Mouse (Mus musculus) stomach, embryonic 16.5 days (tissue): ENCODE data around the gene Cep350. TPM values are rescaled to one million over a fixed set of nuclear protein-coding genes. Genes with fewer than 3 reads are reported as not detected.

Experiments
- ATAC-seq: fragments of 200-750 bp; cut with Nextera tagmentation; 2 replicates; pipeline ENCODE4 v1.8.0; 2017; ENCODE audit warnings: moderate number of reproducible peaks, moderate TSS enrichment; ENCODE audit not compliant: insufficient read depth, low FRiP score
- H3K27ac ChIP-seq: fragments of 300-500 bp; sonication (generic); 2 replicates; pipeline ENCODE4 v1.5.1; 2014; ENCODE audit warnings: low read length
- H3K27me3 ChIP-seq: fragments of 300-500 bp; sonication (generic); 2 replicates; pipeline ENCODE4 v1.6.1; 2014; ENCODE audit warnings: low read length, control low read depth, mixed read lengths; ENCODE audit not compliant: control insufficient read depth, insufficient read depth
- H3K36me3 ChIP-seq: fragments of 300-500 bp; sonication (generic); 2 replicates; pipeline ENCODE4 v1.6.1; 2014; ENCODE audit warnings: low read length; ENCODE audit not compliant: control insufficient read depth, insufficient read depth
- H3K4me1 ChIP-seq: fragments of 300-500 bp; sonication (generic); 2 replicates; pipeline ENCODE4 v1.6.1; 2014; ENCODE audit warnings: low read length, control low read depth, mixed read lengths; ENCODE audit not compliant: control insufficient read depth, insufficient read depth
- H3K4me2 ChIP-seq: fragments of 300-500 bp; sonication (generic); 2 replicates; pipeline ENCODE4 v1.6.1; 2014; ENCODE audit warnings: low read depth, low read length, mixed read lengths
- H3K4me3 ChIP-seq: fragments of 300-500 bp; sonication (generic); replicated peaks from 2 replicates; pipeline ENCODE4 v1.5.1; 2014; ENCODE audit warnings: mild to moderate bottlenecking, low read length
- H3K9ac ChIP-seq: fragments of 300-500 bp; sonication (generic); 2 replicates; pipeline ENCODE4 v1.6.1; 2014; ENCODE audit warnings: low read length
- H3K9me3 ChIP-seq: fragments of 300-500 bp; sonication (generic); replicated peaks from 2 replicates; pipeline ENCODE4 v1.6.1; 2016; ENCODE audit warnings: low read length, control low read depth; ENCODE audit not compliant: control insufficient read depth
- WGBS: fragments of 180-500 bp; shearing (Covaris S2); extraction: QIAGEN DNeasy Blood & Tissue Kit; methylation state at CpG from one replicate; pipeline ENCODE4 v1.1.7; 2014; 5-methylcytosine and 5-hydroxymethylcytosine counted together
- polyA plus RNA-seq: library from polyadenylated mRNA; unstranded; fragments of >200 nt; fragmentation: Nextera tagmentation; extraction: Ambion mirVana; gene quantifications from 2 replicates; pipeline ENCODE4 v1.2.1, GENCODE M21; 2015

Gene Cep350
- polyA plus RNA-seq, 1 experiment from 2014 or later = 6.4 TPM

- Histone ChIP-seq H3K9ac (no peak overlapping the region), H3K36me3 (peaks cover 8% of the 10 kb centered on the region; the same call in 1 of the 2 replicates), H3K27me3 (no peaks in the 10 kb centered on the region), H3K4me3 (no peak overlapping the region), H3K9me3 (no peaks in the 10 kb centered on the region), H3K27ac (no peak overlapping the region), H3K4me1 (peaks cover 10% of the 10 kb centered on the region), H3K4me2 (no peak overlapping the region)
- 82% methylated on average over 9 of the region's 9 CpGs for WGBS
- no peak for ATAC-seq
Observed at GRCm38 (mm10) chr1:155805607-155806006, 167.4 kb downstream of the Cep350 start.

DNA sequence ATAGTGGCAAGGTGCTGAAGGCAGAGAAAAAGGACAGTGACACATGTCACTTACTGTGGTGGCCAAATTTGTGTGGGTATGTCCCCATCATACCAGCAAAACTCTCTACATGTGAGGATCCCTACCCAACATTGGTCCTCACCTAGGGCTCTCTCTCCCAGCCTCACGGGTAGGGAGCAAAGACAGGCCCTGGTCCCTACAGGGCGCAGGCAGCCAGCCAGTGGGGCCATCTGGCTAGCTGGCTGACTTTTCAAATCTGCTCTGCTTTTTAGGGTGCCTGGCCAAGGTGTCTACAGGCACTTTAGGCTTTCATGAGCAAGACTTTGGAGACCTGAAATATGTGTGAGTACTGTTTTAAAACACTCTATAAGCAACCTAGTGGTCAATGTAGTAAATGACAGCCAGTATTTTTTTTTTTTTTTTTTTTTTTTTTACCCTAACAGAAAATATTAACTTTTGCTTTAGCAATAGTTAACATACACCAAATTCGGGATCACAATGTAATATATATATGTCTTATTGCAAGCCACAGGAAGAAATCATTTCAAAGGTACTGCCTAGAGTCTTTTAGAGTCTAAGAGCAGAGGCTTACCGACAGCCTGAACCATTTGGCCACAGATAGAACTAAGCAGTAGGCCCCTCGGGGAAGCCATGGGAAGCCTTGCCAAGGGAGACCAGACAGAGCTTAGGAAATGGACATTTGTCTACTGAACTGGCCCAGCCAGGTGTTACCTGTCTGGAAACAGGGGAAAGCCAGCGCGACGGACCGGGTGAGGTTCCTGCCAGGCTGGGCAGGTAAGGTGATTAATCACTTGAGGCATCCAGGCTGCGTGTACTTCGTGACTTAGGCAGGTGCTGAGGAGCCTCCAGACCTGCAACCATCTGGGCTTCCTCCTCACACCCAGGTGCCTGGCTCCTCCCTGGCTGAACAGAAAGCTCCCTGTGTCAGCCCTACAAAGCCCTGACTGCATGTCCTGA lies 171.8 kb downstream of the Cep350 start:
- Histone ChIP-seq H3K4me3 (no peak overlapping the region), H3K36me3 (peaks cover 14% of the 10 kb centered on the region; the same call in 1 of the 2 replicates), H3K4me1 (no peaks in the 10 kb centered on the region), H3K27me3 (no peaks in the 10 kb centered on the region), H3K9ac (no peak overlapping the region), H3K4me2 (no peak overlapping the region), H3K27ac (peak overlapping the region; percentile 74; the same call in 1 of the 2 replicates), H3K9me3 (no peaks in the 10 kb centered on the region)
- peak; percentile 88 for ATAC-seq
- 59% methylated on average over 11 of the region's 11 CpGs for WGBS

- no peak overlapping the region for H3K27ac ChIP-seq
- no peak overlapping the region for H3K4me3 ChIP-seq
- H3K27me3 ChIP-seq = no peaks in the 10 kb centered on the region
- WGBS = 93% methylated on average over 4 of the region's 4 CpGs
- H3K4me2 ChIP-seq = no peak overlapping the region
- H3K4me1 ChIP-seq = no peaks in the 10 kb centered on the region
- no peak overlapping the region for H3K9ac ChIP-seq
- peaks cover 12% of the 10 kb centered on the region; the same call in 1 of the 2 replicates for H3K36me3 ChIP-seq
- no peaks in the 10 kb centered on the region for H3K9me3 ChIP-seq
- no peak for ATAC-seq
Observed at GRCm38 (mm10) chr1:155798000-155798399, 175.1 kb downstream of the Cep350 start.

DNA sequence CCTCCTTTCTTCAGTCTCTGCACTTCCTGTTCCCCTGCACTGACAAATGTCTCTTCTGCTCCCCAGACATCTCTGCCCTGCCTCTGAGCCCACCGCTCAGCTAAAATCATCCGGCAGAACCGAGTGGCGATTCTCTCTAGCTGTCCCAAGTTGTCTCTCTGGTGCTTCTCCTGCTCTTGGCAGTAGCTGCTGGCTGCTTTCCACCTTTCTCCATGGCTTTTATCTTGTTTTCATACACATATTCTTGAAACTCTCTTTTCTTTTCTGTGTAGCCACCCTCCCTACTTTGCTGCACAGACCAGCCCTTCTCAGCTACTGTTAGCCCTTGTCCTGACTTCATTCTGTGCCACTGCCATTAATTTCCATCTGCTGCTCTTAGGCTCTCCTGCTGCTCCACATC lies 175.6 kb downstream of the Cep350 start:
- H3K4me2 ChIP-seq = no peak overlapping the region
- no peaks in the 10 kb centered on the region for H3K4me1 ChIP-seq
- no peak for ATAC-seq
- H3K27ac ChIP-seq = no peak overlapping the region
- no peak overlapping the region for H3K9ac ChIP-seq
- 77% methylated on average over 4 of the region's 4 CpGs for WGBS
- H3K4me3 ChIP-seq = no peak overlapping the region
- H3K36me3 ChIP-seq = peaks cover 10% of the 10 kb centered on the region; the same call in 1 of the 2 replicates
- no peaks in the 10 kb centered on the region for H3K27me3 ChIP-seq
- no peaks in the 10 kb centered on the region for H3K9me3 ChIP-seq

DNA sequence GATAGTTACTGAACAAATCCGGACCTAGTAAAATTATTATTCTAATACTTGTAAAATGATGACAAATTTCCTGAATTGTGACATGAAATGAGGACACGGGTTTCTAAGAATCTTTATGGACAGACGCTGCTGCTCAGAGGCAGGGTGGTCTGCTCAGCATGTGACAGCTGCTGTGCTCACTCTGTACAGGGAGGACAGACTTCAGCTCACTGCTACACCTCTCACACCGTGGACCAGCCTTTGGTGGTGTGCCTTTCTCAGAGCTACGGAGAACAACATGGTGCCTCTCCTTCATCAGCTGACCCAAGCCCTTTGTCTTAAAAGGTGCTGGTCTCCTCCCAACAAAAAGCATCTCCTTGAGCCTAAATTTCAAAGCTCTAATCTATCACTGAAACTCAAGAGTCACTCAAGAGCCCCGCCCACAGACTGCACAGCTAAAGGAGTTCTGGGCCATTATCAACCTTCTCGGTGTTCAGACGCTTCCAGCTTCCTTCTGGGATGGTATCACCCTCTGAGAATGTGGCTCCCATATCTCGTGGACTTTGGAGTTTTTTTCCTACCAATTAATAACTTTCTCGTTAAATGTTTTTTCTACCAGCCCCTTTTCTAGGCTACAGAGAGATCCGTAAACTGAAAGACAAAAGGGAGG lies 176.2 kb downstream of the Cep350 start:
- Histone ChIP-seq H3K27ac (no peak overlapping the region), H3K9ac (no peak overlapping the region), H3K9me3 (no peaks in the 10 kb centered on the region), H3K36me3 (peaks cover 10% of the 10 kb centered on the region; the same call in 1 of the 2 replicates), H3K4me3 (no peak overlapping the region), H3K4me1 (no peaks in the 10 kb centered on the region), H3K4me2 (no peak overlapping the region), H3K27me3 (no peaks in the 10 kb centered on the region)
- no peak for ATAC-seq
- WGBS = 72% methylated on average over 11 of the region's 11 CpGs

DNA sequence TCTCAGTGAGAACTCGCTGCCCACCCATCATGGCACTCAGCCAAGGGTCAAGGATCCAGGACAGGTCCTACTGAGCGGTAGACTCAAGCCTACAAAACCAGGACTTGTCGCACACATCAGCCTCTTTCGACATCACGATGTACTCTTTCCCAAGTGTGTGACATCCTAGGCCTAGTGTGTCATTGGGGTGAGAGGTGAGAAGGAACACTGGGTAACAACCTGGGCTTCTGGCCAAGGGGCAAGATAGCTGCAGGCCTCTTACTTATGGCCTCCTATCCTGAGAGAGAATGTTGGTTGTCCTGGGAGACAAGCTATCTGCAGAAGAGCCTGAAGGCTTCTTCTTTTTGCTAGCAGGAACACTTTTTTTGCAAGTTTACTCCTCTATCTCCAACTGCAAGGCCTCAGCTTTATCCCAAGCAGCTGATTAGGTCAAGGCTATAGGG lies 177.2 kb downstream of the Cep350 start:
- Histone ChIP-seq H3K9ac (no peak overlapping the region), H3K36me3 (peaks cover 14% of the 10 kb centered on the region; the same call in 1 of the 2 replicates), H3K27me3 (no peaks in the 10 kb centered on the region), H3K27ac (no peak overlapping the region), H3K4me1 (no peaks in the 10 kb centered on the region), H3K4me2 (no peak overlapping the region), H3K4me3 (no peak overlapping the region), H3K9me3 (no peaks in the 10 kb centered on the region)
- 89% methylated on average over 5 of the region's 5 CpGs for WGBS
- ATAC-seq = no peak

Other genes with a start within 250 kb of the Cep350 start
- 0.06 TPM in 1 of 2 replicates, not detected in the other for gene Lhx4, start 221.6 kb downstream of the Cep350 start, polyA plus RNA-seq
- 94.7 and 110 TPM in 2 replicates for gene Qsox1, start 160.4 kb downstream of the Cep350 start, polyA plus RNA-seq
- 119 and 120 TPM in 2 replicates for gene Tor1aip2, start 62.1 kb upstream of the Cep350 start, polyA plus RNA-seq
- 33.8 and 34.8 TPM in 2 replicates for gene Tor1aip1, start 63.2 kb upstream of the Cep350 start, polyA plus RNA-seq
- 4.2 and 4.5 TPM in 2 replicates for gene Fam163a, start 231.8 kb upstream of the Cep350 start, polyA plus RNA-seq